Mouse (Mus musculus) olfactory bulb, adult 2 months (tissue): ENCODE data around the gene Iqcf4.

Experiments
- CTCF ChIP-seq: fragments of 200-500 bp; IDR thresholded peaks from 2 replicates; pipeline ENCODE4 v1.5.1; 2012; ENCODE audit warnings: low read depth, mild to moderate bottlenecking, low read length, moderate library complexity; ENCODE audit not compliant: insufficient read depth
- POLR2A ChIP-seq: fragments of 200-500 bp; IDR thresholded peaks from 2 replicates; pipeline ENCODE4 v1.6.1; 2012; ENCODE audit warnings: mild to moderate bottlenecking, low read depth, low read length, moderate library complexity; ENCODE audit not compliant: insufficient read depth

- TF ChIP-seq CTCF (no peak), POLR2A (no peak)
Measured at GRCm38 (mm10) chr9:106617496-106617895, 46.7 kb upstream of the Iqcf4 start.
